Mouse (Mus musculus): ENCODE measurements around the gene Hltf.
"Not testable (repeated sequence)": the region's sequence is repeated elsewhere in the genome, so short reads cannot be mapped to it uniquely, and the experiment has no call there.

The Hltf gene

DNA sequence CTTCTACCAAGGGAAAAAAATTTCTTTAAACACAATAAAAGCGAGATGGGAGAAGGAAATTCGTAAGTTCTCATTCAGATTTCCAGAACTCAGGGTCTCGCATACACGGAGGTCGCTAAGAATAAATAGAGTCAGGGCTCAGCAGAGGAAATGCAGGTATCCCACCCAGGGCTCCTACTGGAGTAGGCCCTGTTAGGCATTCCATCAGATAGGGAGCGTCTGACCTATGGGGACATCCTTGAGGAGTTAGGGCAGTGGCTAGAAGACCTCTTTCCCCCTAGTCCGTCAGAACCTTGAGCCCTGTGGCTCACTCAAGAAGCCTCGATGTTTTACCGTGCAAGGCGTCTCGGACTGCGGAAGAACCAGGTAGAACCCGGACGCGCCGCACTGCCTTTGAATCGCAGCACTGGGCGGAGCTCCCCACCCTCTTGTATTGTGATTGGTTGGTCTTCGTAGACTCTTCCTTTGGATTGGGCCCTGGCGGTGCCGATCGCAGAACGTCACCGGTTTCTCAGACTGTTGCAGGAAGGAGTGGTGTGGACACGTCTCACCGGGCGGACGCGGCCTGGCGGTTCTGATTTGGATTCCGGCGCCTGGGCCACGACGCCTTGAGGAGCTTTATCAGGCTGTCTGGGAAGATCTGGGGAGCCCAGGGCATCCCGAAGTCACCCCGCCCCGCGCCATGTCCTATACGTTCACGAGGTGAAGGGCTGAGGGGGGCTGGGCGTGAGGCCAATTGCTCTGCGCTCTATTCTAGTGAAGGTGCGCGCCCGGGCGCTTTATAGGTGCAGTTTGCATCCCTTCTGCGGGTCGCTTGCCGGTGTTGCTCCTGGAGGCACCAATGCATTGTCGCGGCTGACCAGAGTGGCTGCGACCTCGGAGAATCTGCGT lies at the start of gene Hltf:
Hltf (plus strand) TSS at position 506 of the 891 bp plus-strand sequence.
- peak; percentile 64 for DNase-seq (ENCODE audit: extremely low read depth, low read depth, low spot score)

DNA sequence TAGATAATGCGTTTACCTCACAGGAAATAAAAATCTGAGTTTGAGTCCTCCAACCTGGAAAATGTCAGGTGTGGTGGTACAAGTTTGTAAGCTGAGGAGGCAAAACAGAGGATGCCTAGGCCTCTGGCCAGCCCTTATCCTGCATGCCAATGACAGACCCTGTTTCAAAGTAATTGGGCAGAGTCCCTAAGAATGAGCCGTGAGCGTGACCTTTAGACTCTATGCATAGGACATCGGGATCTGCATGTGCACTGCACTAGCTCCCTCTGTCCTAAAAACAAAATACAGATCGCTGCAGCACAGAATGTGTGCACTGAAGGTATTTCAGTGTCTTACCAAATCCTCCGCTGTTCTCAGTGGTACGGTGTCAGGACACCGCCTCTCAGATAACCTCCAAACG lies 47.1 kb upstream of the Hltf start:
- DNase-seq (ENCODE audit: extremely low read depth, low read depth, low spot score) = no peak

DNA sequence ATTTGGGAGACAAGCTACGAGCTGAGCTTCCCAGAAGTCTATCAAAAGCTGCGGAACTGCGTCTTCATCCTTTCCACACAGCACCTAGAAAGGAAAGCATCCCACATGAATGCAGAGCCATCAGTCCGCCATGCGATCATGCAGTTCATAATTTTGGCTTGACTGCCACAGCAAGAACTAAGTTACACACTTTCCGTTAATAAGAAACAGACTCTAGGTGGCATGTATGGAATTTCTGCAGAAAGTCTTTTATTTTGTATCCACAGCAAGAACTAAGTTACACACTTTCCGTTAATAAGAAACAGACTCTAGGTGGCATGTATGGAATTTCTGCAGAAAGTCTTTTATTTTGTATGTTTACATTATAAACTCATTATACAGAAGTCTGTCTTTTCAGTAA lies 46.7 kb upstream of the Hltf start:
- not testable (repeated sequence) for DNase-seq (ENCODE audit: extremely low read depth, low read depth, low spot score)

GRCm38 (mm10) chr3:20014454-20014853 lies 43.2 kb upstream of the Hltf start:
- DNase-seq (ENCODE audit: extremely low read depth, low read depth, low spot score) = peak; percentile 58

GRCm38 (mm10) chr3:20018076-20018475 lies 39.5 kb upstream of the Hltf start:
- no peak for DNase-seq (ENCODE audit: extremely low read depth, low read depth, low spot score)

DNA sequence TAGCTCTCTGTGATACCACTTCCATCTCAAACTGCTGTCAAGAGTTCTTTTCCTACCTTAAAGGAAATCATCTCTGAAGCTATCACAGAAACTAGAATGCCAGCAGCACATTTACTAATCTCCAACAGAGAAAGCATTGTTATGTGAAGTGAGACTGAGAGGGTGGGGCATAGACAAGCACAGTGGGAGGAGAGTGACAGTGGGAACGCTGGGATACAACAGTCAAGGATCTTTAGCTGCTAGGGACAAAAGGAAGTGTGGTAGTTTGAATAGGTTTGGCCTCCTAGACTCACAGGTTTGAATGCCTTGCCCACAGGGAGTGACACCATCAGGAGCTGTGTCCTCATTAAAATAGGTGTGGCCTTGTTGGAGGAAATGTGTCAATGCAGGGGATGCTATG lies 33.8 kb upstream of the Hltf start:
- DNase-seq (ENCODE audit: extremely low read depth, low read depth, low spot score) = no peak

GRCm38 (mm10) chr3:20026481-20026880 lies 31.1 kb upstream of the Hltf start:
- no peak for DNase-seq (ENCODE audit: extremely low read depth, low read depth, low spot score)

DNA sequence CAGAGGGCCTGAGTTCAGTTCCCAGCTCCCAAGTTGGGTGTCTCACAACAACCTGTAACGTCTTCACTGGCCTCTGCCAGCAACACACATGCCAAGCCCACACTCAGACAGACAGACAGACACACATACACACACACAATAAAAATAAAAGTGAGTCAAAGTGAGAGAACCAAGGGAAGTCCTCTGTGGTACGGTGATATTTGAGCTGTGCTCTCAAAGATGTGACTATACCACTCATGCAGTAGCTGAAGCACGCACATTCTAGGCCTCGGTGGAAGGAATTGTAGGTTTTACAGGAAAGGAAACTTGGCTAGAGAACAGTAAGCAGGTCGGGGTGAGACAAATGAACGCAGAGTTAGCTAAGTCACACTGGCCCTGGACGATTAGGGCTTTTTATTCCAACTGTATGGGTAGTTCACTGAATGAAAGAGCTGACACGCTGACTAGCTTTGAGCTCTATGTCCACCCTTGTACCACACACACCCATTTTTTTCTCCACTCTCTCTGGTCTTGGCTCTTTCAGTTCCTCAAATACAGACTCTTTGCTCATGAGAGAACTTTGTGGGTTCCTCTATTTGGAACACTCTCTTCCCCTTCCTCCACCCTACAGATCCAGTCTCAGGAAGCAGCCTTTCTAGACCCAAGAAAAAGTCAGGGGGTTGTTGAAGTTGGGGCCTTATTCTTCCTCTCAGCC lies 30.5 kb upstream of the Hltf start:
- no peak for DNase-seq (ENCODE audit: extremely low read depth, low read depth, low spot score)

DNA sequence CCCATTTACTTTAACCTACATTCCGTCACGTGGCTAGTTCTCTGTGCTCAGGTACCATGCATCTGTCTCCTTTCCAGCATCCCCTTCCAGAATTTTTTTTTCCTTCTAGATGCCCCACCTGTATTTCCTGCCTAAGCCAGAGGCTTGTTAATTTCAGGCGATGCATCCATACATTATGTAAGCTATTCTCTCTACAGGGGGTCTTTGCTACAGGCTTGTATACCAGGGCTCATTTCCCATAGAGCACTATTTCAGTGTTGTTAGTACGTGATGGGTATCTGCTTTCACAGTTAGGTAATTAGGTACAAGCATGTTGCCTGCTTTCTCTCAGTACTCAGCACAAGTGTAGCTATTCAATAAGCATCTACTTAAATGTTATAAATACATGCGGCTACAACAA lies 29.8 kb upstream of the Hltf start:
- no peak for DNase-seq (ENCODE audit: extremely low read depth, low read depth, low spot score)

- no peak for DNase-seq (ENCODE audit: extremely low read depth, low read depth, low spot score)
These were observed 29.0 kb upstream of the Hltf start for GRCm38 (mm10) chr3:20028640-20029039.

- DNase-seq (ENCODE audit: extremely low read depth, low read depth, low spot score) = no peak
These were observed 26.8 kb upstream of the Hltf start for GRCm38 (mm10) chr3:20030807-20031206.

DNA sequence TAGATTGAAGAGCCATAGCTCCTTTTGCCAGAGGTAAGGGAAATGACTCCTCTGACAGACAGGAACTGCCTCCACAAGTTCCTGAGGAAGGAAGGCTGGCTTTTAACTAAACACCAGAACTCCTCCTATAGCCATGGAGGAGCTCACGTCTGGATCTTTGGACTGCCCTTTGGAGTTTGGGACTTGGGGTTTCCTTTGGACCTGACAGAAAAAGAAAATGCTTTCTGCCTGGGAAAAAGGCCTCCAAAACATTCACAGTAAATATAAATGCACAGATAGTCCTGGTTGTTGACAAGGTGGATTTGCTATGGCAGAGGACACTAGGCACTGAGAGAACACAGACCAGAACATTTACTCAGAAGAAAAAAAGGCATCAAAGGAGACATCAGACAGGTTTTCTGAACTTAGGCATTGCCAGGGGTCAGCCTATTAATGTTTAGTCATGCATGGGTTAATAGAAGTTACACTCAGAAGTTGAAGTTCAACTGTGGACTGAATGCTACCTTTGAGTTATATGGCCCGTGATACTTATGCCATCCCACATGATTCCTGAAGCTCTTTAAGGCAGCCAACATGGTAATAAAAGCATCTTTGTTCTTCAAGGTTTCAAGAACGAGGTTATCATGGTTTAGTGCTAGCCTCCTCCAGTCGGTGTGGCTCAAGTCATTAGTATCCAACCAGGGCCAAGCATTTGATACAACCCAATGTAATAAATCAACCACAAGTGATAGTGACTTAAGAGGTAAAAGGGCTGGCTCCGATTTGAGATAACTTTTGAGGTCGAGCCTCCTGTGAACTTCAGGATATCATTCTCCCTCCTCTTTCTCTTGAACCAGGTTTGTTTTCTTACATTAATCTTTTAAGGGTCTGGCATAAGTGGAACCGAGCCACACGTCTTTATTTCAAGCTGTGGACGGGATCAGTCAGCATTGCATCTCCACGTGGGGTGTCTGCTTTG lies 23.6 kb upstream of the Hltf start:
- DNase-seq (ENCODE audit: extremely low read depth, low read depth, low spot score) = no peak

DNA sequence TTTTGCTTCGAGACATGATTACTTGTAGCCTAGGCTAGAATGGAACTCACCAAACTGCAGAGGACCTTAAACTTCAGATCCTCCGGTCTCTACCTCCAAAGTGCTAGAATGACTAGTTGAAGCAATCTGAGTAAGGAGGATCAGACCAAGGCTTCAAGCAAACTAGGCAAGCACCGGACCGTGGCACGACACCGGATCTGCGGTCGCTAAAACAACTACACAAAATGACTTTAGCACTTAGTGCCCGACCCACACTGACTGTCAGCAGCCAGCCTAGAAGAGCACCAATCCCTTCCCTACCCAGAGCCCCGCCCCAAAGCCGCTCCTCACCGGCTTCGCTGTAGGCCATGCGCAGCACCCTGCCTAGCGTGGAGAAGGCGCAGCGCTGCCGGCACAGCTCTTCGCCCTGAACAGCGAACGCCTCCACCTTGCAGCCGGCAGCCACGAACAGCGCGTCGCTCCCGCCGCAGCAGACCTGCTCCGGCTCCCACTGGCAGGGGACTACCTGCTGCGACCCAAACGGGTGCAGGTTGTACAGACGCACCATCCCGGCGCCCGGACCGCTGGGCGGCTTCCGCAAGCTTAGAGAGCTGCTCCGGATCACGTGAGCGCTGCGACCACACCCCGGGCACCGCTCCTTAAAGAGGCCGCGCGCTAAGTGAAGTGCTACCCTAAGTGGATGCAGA lies 22.7 kb upstream of the Hltf start, which contains the start of gene Hps3:
Hps3 (minus strand) TSS at position 597 of the 686 bp plus-strand sequence.
- no peak for DNase-seq (ENCODE audit: extremely low read depth, low read depth, low spot score)

- no peak for DNase-seq (ENCODE audit: extremely low read depth, low read depth, low spot score)
These were observed 21.5 kb upstream of the Hltf start for GRCm38 (mm10) chr3:20036069-20036468.

DNA sequence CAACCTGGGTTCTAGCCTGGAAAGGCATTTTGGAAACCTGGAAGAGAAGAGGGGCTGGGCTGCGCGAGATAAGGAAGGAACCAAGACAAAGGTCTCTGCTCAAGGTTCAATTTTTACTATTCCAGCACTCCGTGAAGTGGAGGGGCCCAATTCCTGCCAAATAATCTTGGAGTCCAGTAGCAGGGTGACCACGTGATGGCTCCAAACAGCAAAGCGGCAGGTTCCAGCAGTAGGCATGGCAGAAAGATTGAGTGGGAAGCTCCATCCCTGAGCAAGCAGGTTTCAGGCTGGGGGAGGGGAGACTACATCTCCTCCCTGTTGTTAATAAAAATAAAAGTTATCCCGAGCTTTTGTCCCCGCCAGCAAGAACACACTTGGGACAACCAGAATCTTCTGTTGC lies 16.1 kb upstream of the Hltf start:
- DNase-seq (ENCODE audit: extremely low read depth, low read depth, low spot score) = not testable (repeated sequence)

- not testable (repeated sequence) for DNase-seq (ENCODE audit: extremely low read depth, low read depth, low spot score)
These were observed 12.9 kb upstream of the Hltf start for GRCm38 (mm10) chr3:20044736-20045135.

- no peak for DNase-seq (ENCODE audit: extremely low read depth, low read depth, low spot score)
These were observed 558 bp downstream of the Hltf start for GRCm38 (mm10) chr3:20058197-20058541.

DNA sequence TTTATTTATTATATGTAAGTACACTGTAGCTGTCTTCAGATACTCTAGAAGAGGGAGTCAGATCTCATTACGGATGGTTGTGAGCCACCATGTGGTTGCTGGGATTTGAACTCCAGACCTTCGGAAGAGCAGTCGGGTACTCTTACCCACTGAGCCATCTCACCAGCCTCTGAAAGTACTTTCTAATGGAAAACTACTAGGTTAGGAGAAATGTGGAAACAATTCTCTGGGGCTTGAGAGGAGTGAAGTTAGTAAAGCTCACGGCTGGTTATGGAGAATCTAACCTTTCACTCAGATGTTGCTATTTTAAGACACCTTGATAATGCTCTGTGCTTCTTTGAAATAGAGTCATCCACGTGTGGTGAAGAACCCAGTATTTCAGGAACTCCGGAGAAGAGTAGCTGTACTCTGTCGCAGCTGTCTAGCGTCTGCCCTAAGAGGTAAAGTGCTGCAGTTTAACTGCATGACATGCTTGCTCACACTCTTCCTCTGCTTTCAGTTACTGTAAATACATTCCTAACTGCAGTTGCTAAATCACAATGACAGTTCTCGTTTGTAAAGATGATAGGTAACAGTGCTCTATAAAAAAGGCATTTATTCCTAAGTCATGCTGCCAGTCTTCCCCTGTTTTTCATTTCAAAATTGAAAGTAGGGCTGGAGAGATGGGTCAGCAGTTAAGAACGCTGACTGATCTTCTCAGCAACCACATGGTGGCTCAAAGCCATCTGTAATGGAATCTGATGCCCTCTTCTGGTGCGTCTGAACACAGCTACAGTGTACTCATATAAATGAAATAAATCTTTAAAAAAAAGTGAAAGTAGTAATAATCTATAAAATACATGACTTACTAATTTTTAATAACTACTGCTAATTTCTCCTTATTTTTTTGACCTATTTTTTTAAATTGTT lies 18.8 kb downstream of the Hltf start:
- no peak for DNase-seq (ENCODE audit: extremely low read depth, low read depth, low spot score)

DNA sequence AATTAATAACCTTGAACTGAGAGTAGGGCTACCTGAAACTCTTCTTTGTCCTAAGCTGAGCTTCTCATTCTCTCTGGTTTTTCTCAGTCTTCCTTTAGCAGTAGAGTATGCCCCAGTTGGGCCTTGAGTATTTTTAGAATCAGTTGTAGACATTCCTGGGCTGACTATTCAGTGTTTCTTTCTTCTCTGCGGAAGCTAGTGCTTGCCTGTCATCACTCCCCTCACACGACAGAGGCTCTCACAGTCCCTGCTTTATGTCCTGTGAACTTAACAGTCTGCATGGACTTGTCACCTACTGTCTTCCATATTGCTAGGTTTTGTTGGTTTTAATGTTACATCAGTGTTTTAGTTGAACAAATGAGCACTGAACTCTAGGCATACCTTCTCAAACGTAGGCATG lies 24.6 kb downstream of the Hltf start:
- no peak for DNase-seq (ENCODE audit: extremely low read depth, low read depth, low spot score)

GRCm38 (mm10) chr3:20103830-20104229 lies 46.2 kb downstream of the Hltf start:
- peak; percentile 19 for DNase-seq (ENCODE audit: extremely low read depth, low read depth, low spot score)
